Mouse (Mus musculus) thymus, postnatal 36 days (tissue): ENCODE measurements around the gene Mfsd10.
"Not testable (repeated sequence)": the region's sequence is repeated elsewhere in the genome, so short reads cannot be mapped to it uniquely, and the experiment has no call there.

ENCODE experiments used
- DNase-seq, 2 experiments: peaks; one replicate each; pipeline ENCODE4 v3.0.0; 2022; ENCODE audit warnings: mixed read lengths in 2 of 2

The Mfsd10 gene

GRCm38 (mm10) chr5:34593202-34593727, 43.7 kb downstream of the Mfsd10 start:
- no peak for DNase-seq

DNA sequence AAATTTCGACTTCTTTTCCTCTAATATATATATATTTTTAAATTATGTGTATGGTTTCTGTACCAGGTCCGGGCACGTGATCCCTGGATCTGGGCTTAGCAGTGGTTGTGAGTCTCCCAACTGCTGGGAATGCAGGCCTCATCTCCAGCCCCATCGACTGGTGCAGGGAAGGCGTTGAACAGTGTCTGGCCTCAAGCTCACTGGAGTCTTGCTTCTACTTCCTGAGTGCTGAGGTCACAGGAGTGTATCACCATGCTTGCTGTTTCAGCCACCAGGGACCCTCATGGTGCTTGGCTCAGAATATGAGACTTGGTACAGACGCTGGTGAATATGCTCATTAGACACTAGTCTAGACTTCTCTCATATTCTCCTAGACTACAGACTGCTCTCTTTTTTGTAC, 44.3 kb downstream of the Mfsd10 start:
- no peak for DNase-seq

GRCm38 (mm10) chr5:34592224-34592623, 44.8 kb downstream of the Mfsd10 start:
- not testable (repeated sequence) for DNase-seq

- no peak for DNase-seq
Observed at GRCm38 (mm10) chr5:34591388-34592004, 45.5 kb downstream of the Mfsd10 start.

- DNase-seq: no peak
Observed at GRCm38 (mm10) chr5:34590702-34591101, 46.3 kb downstream of the Mfsd10 start.

- no peak for DNase-seq
Observed at GRCm38 (mm10) chr5:34590059-34590458, 47.0 kb downstream of the Mfsd10 start.

DNA sequence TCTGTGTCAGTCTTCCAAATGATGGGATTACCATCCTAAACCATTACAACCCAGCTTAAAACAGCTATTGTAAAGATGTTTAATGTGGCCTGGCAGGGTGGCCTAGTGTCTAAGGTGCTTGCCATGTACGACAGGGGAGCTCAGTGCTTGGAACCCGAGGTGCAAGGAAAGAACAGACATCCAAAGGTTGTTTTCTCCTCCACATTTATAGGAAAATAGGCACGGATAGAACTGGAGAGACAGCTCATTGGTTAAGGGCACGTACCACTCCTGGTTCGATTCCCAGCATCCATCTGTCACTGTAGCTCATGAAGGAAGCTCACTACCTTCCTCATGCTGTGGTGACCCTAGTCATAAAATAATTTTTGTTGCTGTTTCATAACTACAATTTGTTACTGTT, 49.1 kb downstream of the Mfsd10 start:
- no peak for DNase-seq

- no peak for DNase-seq
Observed at GRCm38 (mm10) chr5:34585216-34585615, 51.8 kb downstream of the Mfsd10 start.
